Mouse (Mus musculus) spleen, adult 2 months (tissue): ENCODE data around the gene Apeh.

Experiments
- CTCF ChIP-seq: fragments of 200-500 bp; IDR thresholded peaks from 2 replicates; pipeline ENCODE4 v1.5.1; 2011; ENCODE audit warnings: mild to moderate bottlenecking, inconsistent platforms; ENCODE audit not compliant: insufficient read depth, insufficient read length, insufficient replicate concordance; ENCODE audit errors: extremely low read depth
- POLR2A ChIP-seq: fragments of 200-500 bp; IDR thresholded peaks from 2 replicates; pipeline ENCODE4 v1.6.1; 2011; ENCODE audit warnings: low read depth, low read length, inconsistent platforms

GRCm38 (mm10) chr9:108117143-108117542, 22.7 kb upstream of the Apeh start:
- TF ChIP-seq POLR2A (no peak), CTCF (no peak)
